Mouse (Mus musculus) spleen, adult 2 months (tissue): ENCODE results near the gene Gcgr. TPM values are rescaled to one million over a fixed set of nuclear protein-coding genes. Genes with fewer than 3 reads are reported as not detected.

Experiments
- DNase-seq, 2 experiments: peaks; one replicate each; pipeline versions ENCODE4 v3.0.0 to v3.0.0-alpha.2; 2012 to 2021; ENCODE audit warnings: low spot score in 2 of 2, low read depth in 1 of 2
- H3K27ac ChIP-seq: fragments of 200-500 bp; 2 replicates; pipeline ENCODE4 v1.5.1; 2012; ENCODE audit warnings: low read length, inconsistent platforms; ENCODE audit not compliant: insufficient read depth
- H3K27me3 ChIP-seq: fragments of 200-500 bp; 2 replicates; pipeline ENCODE4 v1.6.1; 2012; ENCODE audit warnings: mild to moderate bottlenecking, moderate library complexity, low read length, inconsistent platforms; ENCODE audit not compliant: control insufficient read depth, insufficient read depth
- H3K36me3 ChIP-seq: fragments of 200-500 bp; 2 replicates; pipeline ENCODE4 v1.6.1; 2012; ENCODE audit warnings: mild to moderate bottlenecking, low read length, inconsistent platforms; ENCODE audit not compliant: control insufficient read depth, insufficient read depth
- H3K4me1 ChIP-seq: fragments of 200-500 bp; 2 replicates; pipeline ENCODE4 v1.6.1; 2011; ENCODE audit warnings: inconsistent platforms; ENCODE audit not compliant: control insufficient read depth, insufficient read depth, insufficient read length
- H3K4me3 ChIP-seq: fragments of 200-500 bp; 2 replicates; pipeline ENCODE4 v1.5.1; 2011; ENCODE audit warnings: mild to moderate bottlenecking, inconsistent platforms; ENCODE audit not compliant: insufficient read depth, insufficient read length; ENCODE audit errors: extremely low read depth
- CTCF ChIP-seq: fragments of 200-500 bp; IDR thresholded peaks from 2 replicates; pipeline ENCODE4 v1.5.1; 2011; ENCODE audit warnings: mild to moderate bottlenecking, inconsistent platforms; ENCODE audit not compliant: insufficient read depth, insufficient read length, insufficient replicate concordance; ENCODE audit errors: extremely low read depth
- POLR2A ChIP-seq: fragments of 200-500 bp; IDR thresholded peaks from 2 replicates; pipeline ENCODE4 v1.6.1; 2011; ENCODE audit warnings: low read depth, low read length, inconsistent platforms
- WGBS: fragments of 180-500 bp; shearing (Covaris S2); methylation state at CpG from one replicate; pipeline ENCODE4 v1.1.7; 2018; 5-methylcytosine and 5-hydroxymethylcytosine counted together
- polyA plus RNA-seq: library from polyadenylated mRNA; depleted of rRNA; stranded (reverse); fragments of >200 nt; gene quantifications from 2 replicates; pipeline ENCODE4 v1.2.3, GENCODE M21; 2012

Gcgr gene
- polyA plus RNA-seq, 1 experiment = 0.30 TPM

- TF ChIP-seq CTCF (no peak), POLR2A (no peak)
- WGBS = 86% methylated on average over 8 of the region's 8 CpGs
- Histone ChIP-seq H3K27ac (no peak overlapping the region), H3K4me1 (no peaks in the 10 kb centered on the region), H3K4me3 (no peak overlapping the region), H3K27me3 (no peaks in the 10 kb centered on the region), H3K36me3 (no peaks in the 10 kb centered on the region)
- no peak for DNase-seq
These were observed 7.9 kb upstream of the Gcgr start for GRCm38 (mm10) chr11:120522581-120522980.

- TF ChIP-seq CTCF = no peak
- TF ChIP-seq POLR2A = no peak
- WGBS = 80% methylated on average over 2 of the region's 2 CpGs
- peaks cover 10% of the 10 kb centered on the region for H3K27me3 ChIP-seq
- H3K4me3 ChIP-seq = no peak overlapping the region
- no peaks in the 10 kb centered on the region for H3K36me3 ChIP-seq
- peak overlapping the region; percentile 12; the same call in 1 of the 2 replicates for H3K27ac ChIP-seq
- H3K4me1 ChIP-seq = peaks cover 5% of the 10 kb centered on the region
- DNase-seq = peak in 1 of 2 experiments; percentile 40
These were observed 4.5 kb upstream of the Gcgr start for GRCm38 (mm10) chr11:120525959-120526358.

DNA sequence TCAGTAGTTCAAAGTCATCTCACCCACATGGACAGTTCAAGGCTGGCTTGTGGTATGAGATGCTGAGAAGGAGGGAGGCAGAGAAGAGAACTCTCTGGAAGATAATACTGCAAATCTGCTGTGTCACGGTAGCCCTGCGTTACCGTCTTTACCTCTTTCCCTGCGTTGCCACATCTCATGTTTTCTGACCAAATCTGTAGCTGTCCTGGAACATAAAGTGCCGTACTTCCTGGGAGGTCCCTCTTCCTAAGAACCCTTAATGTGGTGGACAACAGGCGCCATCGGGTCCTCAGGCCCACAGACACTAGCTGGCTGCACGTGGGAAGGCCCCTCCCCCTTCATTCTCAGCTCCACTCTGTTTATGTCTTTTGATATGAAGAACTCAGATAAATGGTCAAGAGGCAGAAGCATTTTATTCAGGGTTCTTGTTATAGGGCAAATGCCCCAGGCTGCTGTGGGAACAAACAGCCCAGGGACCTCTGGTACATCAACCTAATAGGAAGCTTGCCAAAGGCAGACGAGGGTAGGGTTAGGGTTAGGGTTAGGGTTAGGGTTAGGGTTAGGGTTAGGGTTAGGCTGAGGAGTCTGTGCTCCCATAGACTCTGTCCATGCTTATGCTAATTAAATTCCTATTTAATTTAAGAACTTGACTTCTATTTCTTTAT, 2.7 kb upstream of the Gcgr start:
- TF ChIP-seq CTCF (no peak), POLR2A (no peak)
- 75% methylated on average over 9 of the region's 9 CpGs for WGBS
- no peaks in the 10 kb centered on the region for H3K36me3 ChIP-seq
- no peak overlapping the region for H3K4me3 ChIP-seq
- no peak overlapping the region for H3K27ac ChIP-seq
- DNase-seq = no peak
- H3K4me1 ChIP-seq = peaks cover 5% of the 10 kb centered on the region
- peaks cover 13% of the 10 kb centered on the region for H3K27me3 ChIP-seq

DNA sequence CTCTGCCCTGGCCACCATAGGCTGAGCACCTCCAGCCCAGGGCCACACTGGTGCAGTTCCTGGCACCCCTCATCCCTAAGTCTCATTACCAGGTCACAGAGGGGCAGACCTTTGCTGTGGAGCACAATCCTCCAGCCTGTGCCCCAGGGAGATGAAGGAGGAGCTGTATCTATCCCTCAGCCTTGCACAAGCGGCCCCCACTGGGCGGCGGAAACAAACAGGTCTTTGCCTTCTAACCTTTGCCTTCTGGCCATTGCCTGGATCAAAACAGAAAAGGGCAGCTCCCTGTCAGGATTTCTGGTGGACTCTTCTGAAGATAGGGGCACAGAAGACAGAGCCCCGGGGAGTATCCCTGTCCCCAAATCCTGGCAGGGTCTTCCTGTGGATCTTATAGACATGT, 1.6 kb upstream of the Gcgr start:
- H3K4me1 ChIP-seq = peaks cover 5% of the 10 kb centered on the region
- peaks cover 13% of the 10 kb centered on the region for H3K27me3 ChIP-seq
- DNase-seq = no peak
- no peak overlapping the region for H3K27ac ChIP-seq
- WGBS = 74% methylated on average over 4 of the region's 4 CpGs
- TF ChIP-seq POLR2A (no peak), CTCF (no peak)
- H3K36me3 ChIP-seq = no peaks in the 10 kb centered on the region
- no peak overlapping the region for H3K4me3 ChIP-seq

GRCm38 (mm10) chr11:120531646-120532045, 1.1 kb downstream of the Gcgr start:
- Histone ChIP-seq H3K36me3 (no peaks in the 10 kb centered on the region), H3K27ac (no peak overlapping the region), H3K4me3 (no peak overlapping the region), H3K4me1 (peaks cover 5% of the 10 kb centered on the region), H3K27me3 (peaks cover 13% of the 10 kb centered on the region)
- WGBS = 35% methylated on average over 9 of the region's 9 CpGs
- no peak for TF ChIP-seq CTCF
- TF ChIP-seq POLR2A = no peak
- no peak for DNase-seq

DNA sequence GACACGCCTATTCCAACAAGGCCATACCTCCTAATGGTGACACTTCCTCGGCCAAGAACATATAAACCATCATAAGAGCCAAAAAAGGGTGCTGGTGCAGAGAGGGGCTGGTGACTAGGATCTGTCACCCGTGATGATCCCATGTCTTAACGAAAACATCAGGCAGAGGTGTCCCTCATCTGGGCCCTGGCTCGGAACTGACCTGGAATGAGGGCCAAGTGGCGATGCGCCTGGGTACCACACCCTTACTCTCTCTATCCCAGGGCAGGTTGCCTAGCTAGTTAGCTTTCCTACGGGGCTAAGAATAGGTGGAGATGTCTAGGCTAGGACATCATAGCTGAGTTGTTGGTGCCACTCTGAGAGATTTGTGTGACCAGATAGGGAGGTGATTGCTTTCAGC, 3.6 kb downstream of the Gcgr start:
- 84% methylated on average over 8 of the region's 8 CpGs for WGBS
- Histone ChIP-seq H3K27ac (no peak overlapping the region), H3K36me3 (no peaks in the 10 kb centered on the region), H3K4me3 (no peak overlapping the region), H3K4me1 (peaks cover 6% of the 10 kb centered on the region), H3K27me3 (peaks cover 13% of the 10 kb centered on the region)
- no peak for TF ChIP-seq POLR2A
- no peak for TF ChIP-seq CTCF
- no peak for DNase-seq

DNA sequence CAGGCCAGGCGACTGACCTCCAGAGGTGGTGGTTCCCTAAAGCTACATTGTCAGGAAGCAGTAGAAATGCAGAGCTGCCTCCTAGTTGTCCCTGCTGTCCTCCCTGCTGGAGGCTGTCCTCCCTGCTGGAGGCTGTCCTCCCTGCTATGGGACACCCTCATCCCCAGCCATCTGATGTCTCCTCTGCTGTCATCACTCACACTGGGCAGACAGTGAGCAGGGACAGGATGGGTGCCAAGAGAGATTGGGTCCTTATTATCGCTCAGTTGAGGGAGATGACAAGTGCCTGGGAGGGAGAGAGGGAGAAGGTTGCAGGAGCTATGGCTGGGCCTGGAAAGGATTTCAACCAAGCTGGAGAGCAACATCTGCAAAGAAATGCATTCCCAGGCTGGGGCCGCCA, 4.6 kb downstream of the Gcgr start:
- 85% methylated on average over 3 of the region's 3 CpGs for WGBS
- Histone ChIP-seq H3K4me3 (no peak overlapping the region), H3K36me3 (no peaks in the 10 kb centered on the region), H3K27ac (no peak overlapping the region), H3K4me1 (peaks cover 12% of the 10 kb centered on the region), H3K27me3 (peaks cover 10% of the 10 kb centered on the region)
- TF ChIP-seq CTCF = no peak
- no peak for TF ChIP-seq POLR2A
- no peak for DNase-seq
